Mouse (Mus musculus) T-helper 2 cell (primary cell): ENCODE measurements around the gene Olfr113.
"Not testable (repeated sequence)": the region's sequence is repeated elsewhere in the genome, so short reads cannot be mapped to it uniquely, and the experiment has no call there.

Experiments
- in situ Hi-C: fragments of 300-600 bp; cut with MboI, MseI; formaldehyde crosslinking; loops from one replicate; pipeline ENCODE4 v1.15.1; 2025; ENCODE audit warnings: high pct_unique_total_duplicates

Gene Olfr113

GRCm38 (mm10) chr17:37577563-37577962, at the start of gene Olfr113:
Olfr113 (minus strand) TSS chr17:37577663.
- in situ Hi-C loops, result no loop called here

DNA sequence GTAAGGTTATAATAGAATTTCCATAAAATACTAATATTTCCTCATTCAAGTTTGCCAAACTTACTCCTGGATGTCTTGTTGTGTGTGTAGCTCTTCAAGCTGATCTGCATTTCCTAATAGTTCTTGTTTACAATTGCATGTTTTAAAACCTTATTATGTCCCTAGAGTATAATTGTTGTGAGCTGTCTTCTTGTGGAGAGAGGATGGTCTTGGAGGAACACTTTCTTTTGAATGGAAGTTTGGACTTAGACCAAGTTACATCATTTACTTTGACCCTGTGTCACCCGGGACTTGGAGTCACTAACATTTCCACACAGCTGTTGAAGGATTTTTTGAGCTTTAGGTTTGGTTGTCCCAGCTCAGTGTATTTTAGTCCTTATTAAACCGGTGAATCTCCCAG, 49.5 kb upstream of the Olfr113 start, which contains the start of the genes Olfr115 and Olfr116:
Gene Olfr115 (minus strand): TSS at position 101 of the 400 bp plus-strand sequence.
Gene Olfr116 (minus strand): TSS at position 191 of the 400 bp plus-strand sequence.
- in situ Hi-C loops, result no loop called here

GRCm38 (mm10) chr17:37592643-37593042, 15.2 kb upstream of the Olfr113 start, which contains the start of gene Olfr114:
Olfr114 (minus strand) TSS chr17:37592743.
- in situ Hi-C loops, result loop anchor here (5.0 kb wide), 1 partner anchor 325 kb away; no protein-coding TSS in a partner anchor

DNA sequence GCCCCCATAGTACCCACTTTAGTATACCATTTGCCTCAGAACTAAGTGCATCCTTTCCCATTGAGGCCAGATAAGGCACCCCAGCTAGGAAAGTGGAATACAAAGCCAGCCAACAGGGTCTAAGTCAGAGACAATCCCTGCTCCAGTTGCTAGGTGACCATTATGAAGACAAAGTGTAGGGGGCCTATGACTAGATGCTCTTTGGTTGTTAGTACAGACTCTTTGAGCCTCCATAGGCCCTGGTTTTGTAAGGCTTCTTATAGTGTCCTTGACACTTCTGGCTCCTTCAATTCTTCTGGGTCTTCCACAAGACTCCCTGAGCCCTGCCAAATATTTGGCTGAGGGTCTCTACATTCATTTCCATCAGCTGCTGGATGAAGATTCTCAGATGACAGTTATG, 8.1 kb downstream of the Olfr113 start, which contains the start of gene Olfr112:
Gene Olfr112 (minus strand): TSS at position 101 of the 400 bp plus-strand sequence.
- in situ Hi-C loops, result no loop called here

GRCm38 (mm10) chr17:37558913-37559615, 18.4 kb downstream of the Olfr113 start:
- in situ Hi-C loops, result no loop called here

GRCm38 (mm10) chr17:37543800-37544435, 33.5 kb downstream of the Olfr113 start:
- in situ Hi-C loops, result no loop called here

DNA sequence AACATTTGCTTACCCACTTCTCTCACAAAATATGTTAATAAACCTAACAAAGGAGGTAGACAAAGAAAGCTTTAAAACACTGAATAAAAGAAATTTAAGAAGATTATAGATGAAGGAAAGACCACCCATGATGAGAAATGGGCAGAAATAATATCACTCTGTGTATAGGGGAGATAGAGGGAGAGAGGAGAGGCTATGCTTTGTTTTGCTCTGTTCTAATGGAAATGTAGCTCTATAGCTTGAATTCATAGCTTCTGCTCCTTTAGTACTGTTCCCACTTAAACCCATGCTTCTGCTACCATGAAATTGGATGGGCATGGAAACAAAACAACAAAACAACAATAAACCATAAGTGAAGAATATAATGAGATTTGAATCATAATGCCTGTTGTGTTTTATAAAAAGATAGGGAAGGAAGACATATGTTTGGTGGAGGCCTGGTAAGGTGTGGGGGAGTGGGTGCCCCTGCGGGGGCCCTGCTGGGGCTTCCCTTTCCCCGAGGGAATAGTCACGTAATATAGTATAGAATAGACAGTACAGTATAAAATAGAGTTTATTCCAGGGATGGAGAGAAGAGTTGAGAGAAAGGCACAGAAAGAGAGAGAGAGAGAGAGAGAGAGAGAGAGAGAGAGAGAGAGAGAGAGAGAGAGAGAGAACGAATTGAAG, 35.9 kb downstream of the Olfr113 start:
- in situ Hi-C loops, result no loop called here

- in situ Hi-C loops, result not testable (repeated sequence)
Observed at GRCm38 (mm10) chr17:37538416-37538815, 39.0 kb downstream of the Olfr113 start.

- in situ Hi-C loops, result no loop called here
Observed at GRCm38 (mm10) chr17:37535173-37535572, 42.3 kb downstream of the Olfr113 start.

- in situ Hi-C loops, result not testable (repeated sequence)
Observed at GRCm38 (mm10) chr17:37525427-37525826, 52.0 kb downstream of the Olfr113 start.

DNA sequence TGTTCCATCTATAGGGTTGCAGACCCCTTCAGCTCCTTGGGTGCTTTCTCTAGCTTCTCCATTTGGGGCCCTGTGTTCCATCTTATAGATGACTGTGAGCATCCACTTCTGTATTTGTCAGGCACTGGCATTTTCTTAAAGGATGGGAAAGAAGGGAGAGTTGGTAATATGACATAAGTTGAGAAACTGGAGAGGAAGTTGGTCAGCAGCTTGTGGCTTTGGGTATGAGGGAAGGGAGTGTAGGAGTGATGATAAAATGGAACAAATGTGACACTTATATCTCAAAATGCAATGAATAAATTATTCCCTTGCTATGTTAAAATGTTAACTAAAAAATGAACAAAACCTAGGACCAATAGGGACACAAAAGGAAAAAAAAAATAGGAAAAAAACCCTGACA, 52.9 kb downstream of the Olfr113 start:
- in situ Hi-C loops, result loop anchor here (25.0 kb wide), 1 partner anchor 1088 kb away; no protein-coding TSS in a partner anchor
